Mouse (Mus musculus) frontal cortex, postnatal 10 days (tissue): ENCODE measurements around the gene Zbtb24.

ENCODE experiments used
- DNase-seq, 2 experiments: peaks; one replicate each; pipeline ENCODE4 v3.0.0; 2022; ENCODE audit warnings: low spot score in 2 of 2, mixed read lengths in 1 of 2

Zbtb24 gene

DNA sequence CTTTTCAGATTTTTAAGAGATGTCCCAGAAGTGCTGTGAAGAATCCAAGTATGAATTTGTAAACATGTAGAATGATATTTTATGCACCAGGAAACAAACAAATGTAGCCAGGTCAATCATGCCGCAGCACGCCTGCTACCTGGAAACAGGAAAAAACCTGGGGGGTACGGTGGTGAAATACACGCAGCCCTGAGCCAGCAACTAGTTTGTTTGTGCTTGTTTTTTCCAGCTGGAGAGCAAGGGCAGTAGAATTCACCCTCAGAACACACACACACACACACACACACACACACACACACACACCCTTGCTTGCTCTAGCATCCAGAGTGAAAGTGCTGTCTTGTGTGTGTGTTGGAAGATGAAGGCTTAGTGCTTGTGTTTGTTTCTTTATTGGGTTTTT is 40.9 kb downstream of the Zbtb24 start:
- no peak for DNase-seq

DNA sequence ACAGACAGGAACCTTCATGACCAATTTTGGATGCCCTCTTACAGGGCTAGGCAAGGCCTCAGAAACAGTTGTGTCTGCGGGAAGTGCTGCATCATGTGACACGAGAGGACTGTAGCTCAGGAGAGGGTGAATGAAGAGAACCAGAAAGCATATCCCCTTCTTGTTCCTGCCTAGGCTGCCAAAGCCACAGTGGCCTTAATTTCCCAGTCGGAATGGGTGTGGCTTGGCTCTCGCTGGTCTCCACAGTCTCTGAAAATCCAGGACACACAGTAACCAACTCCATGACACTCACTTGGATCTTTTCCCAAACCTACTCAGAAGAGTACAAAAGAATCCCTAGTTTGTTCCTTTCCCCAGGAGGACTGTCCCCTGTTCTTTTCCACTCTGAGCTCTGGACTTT is 50.8 kb downstream of the Zbtb24 start:
- DNase-seq: no peak

DNA sequence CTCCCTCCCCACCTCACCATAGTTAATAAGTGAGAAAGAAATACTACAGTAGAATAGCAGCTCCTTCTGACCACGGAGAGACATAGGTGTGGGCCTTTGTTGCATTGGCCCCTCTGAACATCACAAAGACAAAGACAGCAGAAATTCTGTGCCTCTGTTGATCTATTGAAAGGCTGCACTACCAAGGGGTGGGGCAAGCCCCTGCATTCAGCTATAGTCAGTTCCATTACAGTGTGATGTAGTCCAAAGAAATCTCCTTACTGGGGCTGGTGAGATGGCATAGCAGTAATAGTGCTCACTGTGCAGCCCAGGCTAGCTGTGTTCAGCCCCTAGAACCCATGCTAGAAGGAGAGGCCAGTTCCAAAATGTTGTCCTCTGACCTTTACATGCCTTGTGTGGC is 54.8 kb downstream of the Zbtb24 start:
- DNase-seq: no peak

DNA sequence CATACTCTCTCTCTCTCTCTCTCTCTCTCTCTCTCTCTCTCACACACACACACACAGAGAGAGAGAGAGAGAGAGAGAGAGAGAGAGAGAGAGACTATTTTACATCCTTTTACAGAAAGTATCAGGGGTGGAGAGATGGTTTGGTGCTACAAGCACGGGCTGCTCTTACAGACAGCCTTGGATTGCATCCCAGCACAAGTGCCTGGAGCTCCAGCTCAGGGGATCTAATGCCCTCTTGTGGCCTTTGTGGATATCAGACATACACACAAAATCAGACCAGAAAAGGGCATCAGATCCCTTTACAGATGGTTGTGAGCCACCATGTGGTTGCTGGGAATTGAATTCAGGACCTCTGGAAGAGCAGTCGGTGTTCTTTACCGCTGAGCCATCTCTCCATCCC is 55.3 kb downstream of the Zbtb24 start:
- peak; percentile 42 to 58 for DNase-seq

DNA sequence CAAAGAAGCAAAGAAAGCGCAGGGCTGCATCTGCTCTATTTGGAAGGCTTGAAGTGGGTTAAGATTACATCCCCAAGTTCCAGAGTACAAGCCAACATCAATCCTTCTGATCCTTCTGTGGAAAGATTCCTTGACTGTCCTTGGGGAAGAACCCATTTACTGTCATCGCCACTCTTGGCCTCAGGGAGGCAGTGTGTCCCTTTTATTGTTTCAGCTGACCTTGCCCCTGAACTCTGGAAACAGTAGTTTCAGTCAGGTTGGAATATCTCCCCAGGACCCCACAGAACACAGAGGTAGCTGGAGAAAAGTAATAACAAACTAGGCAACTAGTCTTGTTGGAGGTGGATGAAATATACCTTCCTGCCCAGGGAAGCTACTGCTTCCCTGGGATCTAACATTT is 59.0 kb downstream of the Zbtb24 start:
- no peak for DNase-seq

DNA sequence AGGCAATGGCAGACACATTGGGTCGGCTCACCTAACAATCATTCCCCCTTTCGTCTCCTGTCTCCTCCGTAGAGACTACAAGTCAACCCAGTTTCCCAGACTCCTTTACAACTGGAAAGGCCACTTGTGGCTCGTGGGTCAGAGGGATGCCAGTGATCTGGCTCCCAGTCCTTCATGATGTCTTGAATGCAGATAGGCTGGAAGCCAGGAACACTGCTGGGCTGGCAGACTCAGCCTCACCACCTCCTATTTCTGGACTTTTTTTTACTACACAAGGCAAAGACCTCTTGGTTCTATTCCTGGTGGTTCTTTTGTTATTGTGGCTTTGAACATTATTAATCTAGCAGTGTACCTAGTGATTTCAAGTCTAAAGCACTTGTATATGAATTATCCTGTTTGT is 64.1 kb downstream of the Zbtb24 start:
- DNase-seq: no peak

DNA sequence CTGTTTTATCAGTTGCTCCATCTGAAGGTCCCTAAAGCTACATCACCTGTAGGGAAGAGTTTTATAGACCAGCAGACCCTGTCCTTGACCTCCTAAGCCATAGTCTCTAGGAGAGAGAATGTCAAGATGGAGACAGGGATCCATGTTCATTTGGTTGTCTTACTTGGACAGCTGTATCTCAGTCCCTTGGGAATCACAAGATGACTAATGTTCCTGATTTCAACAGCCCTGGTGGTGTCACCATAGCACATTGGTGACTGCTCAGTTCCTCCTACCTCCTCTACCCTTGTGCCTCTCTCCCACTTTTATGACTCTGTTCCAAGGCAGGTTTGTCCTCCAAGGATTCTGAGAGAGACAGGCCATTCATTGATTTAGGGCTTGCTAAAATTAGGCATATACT is 64.7 kb downstream of the Zbtb24 start:
- DNase-seq: no peak
